Mouse (Mus musculus) C3H10T1/2 (cell line): ENCODE measurements around the gene 1110004F10Rik. TPM values are rescaled to one million over a fixed set of nuclear protein-coding genes. Genes with fewer than 3 reads are reported as not detected.

Experiments used
- polyA plus RNA-seq, 2 experiments: library from polyadenylated mRNA; unstranded; fragments of >200 nt; fragmentation: generic; extraction: Trizol; gene quantifications; one replicate each; pipeline ENCODE4 v1.2.1; 2012; ENCODE audit warnings: missing spikeins in 2 of 2

The 1110004F10Rik gene
- 10 to 100 TPM; 25.2 to 80.6 TPM for polyA plus RNA-seq

GRCm38 (mm10) chr7:116039196-116039537 lies at the start of gene 1110004F10Rik:
1110004F10Rik (plus strand) TSS chr7:116039397.

GRCm38 (mm10) chr7:116038511-116038910 lies 686 bp upstream of the 1110004F10Rik start, which contains the start of gene Sox6:
Sox6 (minus strand) TSS chr7:116038796.

GRCm38 (mm10) chr7:116084366-116084765 lies 45.2 kb downstream of the 1110004F10Rik start, which contains the start of gene Gm4353:
Gm4353 (minus strand) TSS chr7:116084635.

Other genes with a start within 250 kb of the 1110004F10Rik start
- under 1 TPM; 0.01 to 0.26 TPM for gene Sox6, start 601 bp upstream of the 1110004F10Rik start, polyA plus RNA-seq
- gene Gm4353, start 45.2 kb downstream of the 1110004F10Rik start, polyA plus RNA-seq = 1 to 10 TPM; 1.4 to 5.3 TPM